Mouse (Mus musculus) spleen, adult 2 months (tissue): ENCODE measurements around the gene Syt8. TPM values are rescaled to one million over a fixed set of nuclear protein-coding genes. Genes with fewer than 3 reads are reported as not detected.
A peak's percentile ranks its signal among the peaks of the same experiment; 100 is the strongest.

Experiments
- DNase-seq, 2 experiments: peaks; one replicate each; pipeline versions ENCODE4 v3.0.0 to v3.0.0-alpha.2; 2012 to 2021; ENCODE audit warnings: low spot score in 2 of 2, low read depth in 1 of 2
- H3K27ac ChIP-seq: fragments of 200-500 bp; 2 replicates; pipeline ENCODE4 v1.5.1; 2012; ENCODE audit warnings: low read length, inconsistent platforms; ENCODE audit not compliant: insufficient read depth
- H3K27me3 ChIP-seq: fragments of 200-500 bp; 2 replicates; pipeline ENCODE4 v1.6.1; 2012; ENCODE audit warnings: mild to moderate bottlenecking, moderate library complexity, low read length, inconsistent platforms; ENCODE audit not compliant: control insufficient read depth, insufficient read depth
- H3K36me3 ChIP-seq: fragments of 200-500 bp; 2 replicates; pipeline ENCODE4 v1.6.1; 2012; ENCODE audit warnings: mild to moderate bottlenecking, low read length, inconsistent platforms; ENCODE audit not compliant: control insufficient read depth, insufficient read depth
- H3K4me1 ChIP-seq: fragments of 200-500 bp; 2 replicates; pipeline ENCODE4 v1.6.1; 2011; ENCODE audit warnings: inconsistent platforms; ENCODE audit not compliant: control insufficient read depth, insufficient read depth, insufficient read length
- H3K4me3 ChIP-seq: fragments of 200-500 bp; 2 replicates; pipeline ENCODE4 v1.5.1; 2011; ENCODE audit warnings: mild to moderate bottlenecking, inconsistent platforms; ENCODE audit not compliant: insufficient read depth, insufficient read length; ENCODE audit errors: extremely low read depth
- CTCF ChIP-seq: fragments of 200-500 bp; IDR thresholded peaks from 2 replicates; pipeline ENCODE4 v1.5.1; 2011; ENCODE audit warnings: mild to moderate bottlenecking, inconsistent platforms; ENCODE audit not compliant: insufficient read depth, insufficient read length, insufficient replicate concordance; ENCODE audit errors: extremely low read depth
- POLR2A ChIP-seq: fragments of 200-500 bp; IDR thresholded peaks from 2 replicates; pipeline ENCODE4 v1.6.1; 2011; ENCODE audit warnings: low read depth, low read length, inconsistent platforms
- WGBS: fragments of 180-500 bp; shearing (Covaris S2); methylation state at CpG from one replicate; pipeline ENCODE4 v1.1.7; 2018; 5-methylcytosine and 5-hydroxymethylcytosine counted together
- polyA plus RNA-seq: library from polyadenylated mRNA; depleted of rRNA; stranded (reverse); fragments of >200 nt; gene quantifications from 2 replicates; pipeline ENCODE4 v1.2.3, GENCODE M21; 2012

Syt8 gene
- polyA plus RNA-seq, 1 experiment: 0.94 TPM

GRCm38 (mm10) chr7:142478574-142478973 is 43.9 kb downstream of the Syt8 start:
- H3K4me3 ChIP-seq: no peak overlapping the region
- H3K36me3 ChIP-seq: peaks cover 1% of the 10 kb centered on the region
- H3K4me1 ChIP-seq: peaks cover 2% of the 10 kb centered on the region; the same call in 1 of the 2 replicates
- H3K27me3 ChIP-seq: no peaks in the 10 kb centered on the region
- WGBS: 90% methylated on average over 2 of the region's 2 CpGs
- DNase-seq: no peak
- no peak for TF ChIP-seq POLR2A
- H3K27ac ChIP-seq: no peak overlapping the region

DNA sequence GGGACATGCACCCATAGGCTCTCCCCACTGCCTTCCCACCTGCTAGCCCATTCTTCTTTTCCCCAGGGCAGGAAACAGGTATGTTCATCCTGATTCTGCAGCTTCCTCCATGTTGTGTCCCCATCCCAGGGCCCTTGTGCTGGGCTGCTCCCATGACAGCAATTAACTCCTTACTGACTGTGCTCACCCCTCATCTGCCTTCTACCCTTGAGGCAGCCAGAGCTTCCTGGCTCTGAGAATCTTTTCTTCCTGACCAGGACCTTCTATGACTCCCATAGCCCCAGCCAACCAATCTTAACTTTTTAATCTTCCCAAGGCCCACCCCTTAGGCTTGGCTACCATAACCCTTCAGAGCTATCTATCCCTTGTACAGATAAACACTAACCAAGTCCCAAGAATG is 44.7 kb downstream of the Syt8 start:
- Histone ChIP-seq H3K27me3 (no peaks in the 10 kb centered on the region), H3K27ac (no peak overlapping the region), H3K4me3 (no peak overlapping the region), H3K4me1 (no peaks in the 10 kb centered on the region; the same call in 1 of the 2 replicates), H3K36me3 (peaks cover 3% of the 10 kb centered on the region)
- TF ChIP-seq POLR2A (no peak), CTCF (no peak)
- DNase-seq: no peak

DNA sequence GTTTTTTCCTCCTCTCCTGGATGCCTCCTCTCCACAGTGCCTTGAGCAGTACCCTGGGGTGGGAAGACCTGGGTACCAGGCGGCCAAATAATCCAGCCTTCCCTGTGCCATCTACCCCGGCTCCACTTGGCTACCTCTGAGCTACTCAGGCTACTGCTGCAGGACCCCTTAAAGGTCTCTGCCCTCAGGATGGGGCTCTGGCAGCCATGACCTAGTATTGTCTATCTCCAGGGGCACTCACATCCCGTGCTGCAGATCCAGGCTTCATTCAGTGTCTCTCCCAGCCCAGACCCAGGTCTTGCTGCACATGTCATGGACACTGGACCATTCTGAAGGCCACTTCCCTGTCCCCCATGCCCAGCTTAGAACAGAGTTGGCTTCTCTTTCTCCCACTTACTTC is 45.2 kb downstream of the Syt8 start:
- H3K27ac ChIP-seq: no peak overlapping the region
- 94% methylated on average over 3 of the region's 3 CpGs for WGBS
- DNase-seq: no peak
- no peak overlapping the region for H3K4me3 ChIP-seq
- peaks cover 9% of the 10 kb centered on the region for H3K36me3 ChIP-seq
- H3K4me1 ChIP-seq: no peaks in the 10 kb centered on the region; the same call in 1 of the 2 replicates
- no peaks in the 10 kb centered on the region for H3K27me3 ChIP-seq
- TF ChIP-seq CTCF (no peak), POLR2A (no peak)

GRCm38 (mm10) chr7:142480661-142481060 is 46.0 kb downstream of the Syt8 start:
- H3K36me3 ChIP-seq: peaks cover 16% of the 10 kb centered on the region
- WGBS: 65% methylated on average over 3 of the region's 3 CpGs
- DNase-seq: no peak
- H3K4me1 ChIP-seq: no peaks in the 10 kb centered on the region; the same call in 1 of the 2 replicates
- no peak overlapping the region for H3K4me3 ChIP-seq
- no peak overlapping the region for H3K27ac ChIP-seq
- TF ChIP-seq CTCF (no peak), POLR2A (no peak)
- H3K27me3 ChIP-seq: no peaks in the 10 kb centered on the region

DNA sequence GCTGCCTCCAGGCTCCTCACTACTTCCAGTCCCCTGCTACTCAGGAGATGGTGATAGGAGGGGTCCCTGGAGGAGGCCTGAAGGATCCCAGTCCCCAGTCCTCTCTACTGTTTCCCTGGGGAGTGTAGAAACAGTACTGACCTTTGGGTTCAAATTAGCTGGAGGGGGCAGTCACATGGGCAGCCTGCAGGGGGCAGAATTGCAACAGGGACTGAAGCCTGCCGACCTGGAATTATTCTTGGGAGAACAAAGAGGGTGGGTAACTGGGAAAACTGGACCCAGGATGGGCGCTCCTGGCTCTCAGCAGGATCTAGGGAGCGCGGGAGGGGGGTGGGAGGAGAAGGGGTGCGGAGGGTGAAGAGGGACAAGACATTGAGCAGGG is 46.5 kb downstream of the Syt8 start:
- H3K27me3 ChIP-seq: no peaks in the 10 kb centered on the region
- H3K27ac ChIP-seq: no peak overlapping the region
- H3K4me1 ChIP-seq: no peaks in the 10 kb centered on the region; the same call in 1 of the 2 replicates
- DNase-seq: no peak
- H3K4me3 ChIP-seq: no peak overlapping the region
- peaks cover 22% of the 10 kb centered on the region for H3K36me3 ChIP-seq
- TF ChIP-seq CTCF (peak; percentile 52; the same call in 1 of the 2 replicates), POLR2A (no peak)
- 26% methylated on average over 5 of the region's 5 CpGs for WGBS

DNA sequence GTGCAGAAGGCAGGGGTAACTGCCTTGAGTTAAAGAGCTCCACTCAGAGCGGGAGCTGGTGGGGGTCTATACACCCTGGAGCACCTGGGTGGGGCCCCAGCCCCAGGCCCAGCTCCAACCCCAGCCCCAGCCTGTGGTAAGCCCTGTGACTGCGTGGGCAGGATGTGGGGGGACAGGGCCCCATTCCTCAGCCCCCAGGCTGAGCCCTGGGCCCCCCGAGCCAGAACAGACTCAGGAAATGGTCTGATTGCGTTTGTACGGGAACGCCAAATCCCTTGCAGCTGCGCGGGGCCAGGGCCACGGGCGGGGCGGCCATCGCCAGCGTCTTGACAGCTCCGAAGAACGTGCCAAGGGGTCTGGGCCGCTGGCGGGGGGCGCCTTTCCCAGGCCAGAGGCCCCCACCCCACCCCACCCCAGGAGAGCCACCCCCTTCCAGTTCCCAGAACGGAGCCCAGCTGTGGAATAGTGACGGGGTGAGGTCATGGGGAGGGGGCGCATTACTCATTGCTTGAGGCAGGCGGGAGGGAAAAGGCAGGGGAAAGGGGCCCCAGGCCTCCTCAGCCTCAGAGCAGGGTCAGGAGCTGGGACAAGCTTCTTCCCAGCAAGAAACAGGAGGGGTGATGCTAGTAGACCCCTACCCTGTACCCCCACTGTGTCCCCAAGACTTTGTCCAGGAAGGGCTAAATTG is 47.1 kb downstream of the Syt8 start:
- 35% methylated on average over 22 of the region's 22 CpGs for WGBS
- TF ChIP-seq CTCF (no peak), POLR2A (no peak)
- DNase-seq: no peak
- H3K36me3 ChIP-seq: peaks cover 26% of the 10 kb centered on the region
- no peak overlapping the region for H3K4me3 ChIP-seq
- no peaks in the 10 kb centered on the region; the same call in 1 of the 2 replicates for H3K4me1 ChIP-seq
- H3K27ac ChIP-seq: no peak overlapping the region
- H3K27me3 ChIP-seq: no peaks in the 10 kb centered on the region

DNA sequence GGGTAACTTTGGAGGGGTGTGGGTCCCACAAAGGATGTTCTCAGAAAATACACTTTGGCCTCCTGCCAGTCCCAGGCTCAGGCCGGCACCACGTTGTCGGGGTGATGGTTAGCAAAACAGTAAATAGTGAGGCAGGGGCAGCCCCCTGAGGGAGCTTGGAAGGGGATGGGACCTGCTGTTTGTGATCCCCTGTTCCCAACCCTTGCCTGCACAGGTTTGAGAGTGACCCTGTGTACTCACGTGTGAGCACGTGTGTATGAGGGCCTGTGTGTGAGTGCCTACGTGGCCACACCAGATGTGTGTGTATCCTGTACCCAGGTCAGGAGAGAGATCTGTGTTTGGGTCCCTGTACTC is 47.6 kb downstream of the Syt8 start:
- no peak overlapping the region for H3K4me3 ChIP-seq
- no peaks in the 10 kb centered on the region for H3K27me3 ChIP-seq
- no peaks in the 10 kb centered on the region; the same call in 1 of the 2 replicates for H3K4me1 ChIP-seq
- 65% methylated on average over 6 of the region's 6 CpGs for WGBS
- TF ChIP-seq CTCF (no peak), POLR2A (no peak)
- DNase-seq: no peak
- peaks cover 31% of the 10 kb centered on the region for H3K36me3 ChIP-seq
- no peak overlapping the region for H3K27ac ChIP-seq
